Mouse (Mus musculus): ENCODE data around the gene Abhd16b.

GRCm38 (mm10) chr2:181471246-181471645, 21.8 kb upstream of the Abhd16b start:
- TF ChIP-seq CTCF (IDR thresholded peaks at IDR 0.05; ENCODE audit: low read depth): no peak
- no peak for TF ChIP-seq EP300 (IDR thresholded peaks at IDR 0.05; ENCODE audit: low read depth)
